Mouse (Mus musculus) midbrain, postnatal 0 days (tissue): ENCODE measurements at regions not wholly inside any gene's neighbourhood (a gene's known extent, or its start where the extent isn't known, plus 50 kb on each side); places are given as distances from the start of the nearest gene placed in this dataset.

Experiments
- ATAC-seq: fragments of 200-750 bp; cut with Nextera tagmentation; 2 replicates; pipeline ENCODE4 v1.8.0; 2017; ENCODE audit warnings: moderate number of reproducible peaks, mild to moderate bottlenecking, moderate TSS enrichment, moderate library complexity; ENCODE audit not compliant: low FRiP score
- DNase-seq: peaks from one replicate; pipeline ENCODE4 v3.0.0-alpha.2; 2015; ENCODE audit warnings: low spot score
- H3K27ac ChIP-seq: fragments of 300-500 bp; sonication (generic); 2 replicates; pipeline ENCODE4 v1.5.1; 2014; ENCODE audit warnings: low read depth, mild to moderate bottlenecking, low read length, mixed read lengths
- H3K27me3 ChIP-seq: fragments of 300-500 bp; sonication (generic); 2 replicates; pipeline ENCODE4 v1.6.1; 2014; ENCODE audit warnings: low read length, control low read depth, mixed read lengths; ENCODE audit not compliant: insufficient read depth
- H3K36me3 ChIP-seq: fragments of 300-500 bp; sonication (generic); 2 replicates; pipeline ENCODE4 v1.6.1; 2014; ENCODE audit warnings: low read length, control low read depth, mixed read lengths; ENCODE audit not compliant: insufficient read depth
- H3K4me1 ChIP-seq: fragments of 300-500 bp; sonication (generic); 2 replicates; pipeline ENCODE4 v1.6.1; 2014; ENCODE audit warnings: mild to moderate bottlenecking, control low read depth, antibody characterized with exemption, low read length, mixed read lengths; ENCODE audit not compliant: insufficient read depth
- H3K4me2 ChIP-seq: fragments of 300-500 bp; sonication (generic); 2 replicates; pipeline ENCODE4 v1.6.1; 2014; ENCODE audit warnings: low read depth, mild to moderate bottlenecking, low read length, mixed read lengths; ENCODE audit not compliant: poor library complexity, severe bottlenecking
- H3K4me3 ChIP-seq: fragments of 300-500 bp; sonication (generic); 2 replicates; pipeline ENCODE4 v1.5.1; 2014; ENCODE audit warnings: low read depth, mild to moderate bottlenecking, low read length, moderate library complexity
- H3K9ac ChIP-seq: fragments of 300-500 bp; sonication (generic); replicated peaks from 2 replicates; pipeline ENCODE4 v1.6.1; 2014; ENCODE audit warnings: mild to moderate bottlenecking, low read length, moderate library complexity, mixed read lengths; ENCODE audit not compliant: poor library complexity, severe bottlenecking
- H3K9me3 ChIP-seq: fragments of 300-500 bp; sonication (generic); 2 replicates; pipeline ENCODE4 v1.6.1; 2016; ENCODE audit warnings: low read length, control low read depth
- CTCF ChIP-seq: IDR thresholded peaks from 2 replicates; pipeline ENCODE4 v1.5.1; 2016; ENCODE audit warnings: antibody characterized with exemption, mild to moderate bottlenecking
- WGBS: fragments of 180-500 bp; shearing (Covaris S2); extraction: QIAGEN DNeasy Blood & Tissue Kit; methylation state at CpG from one replicate; pipeline ENCODE4 v1.1.7; 2014; 5-methylcytosine and 5-hydroxymethylcytosine counted together

- DNase-seq: no peak
- H3K4me2 ChIP-seq: no peak overlapping the region
- H3K27me3 ChIP-seq: no peaks in the 10 kb centered on the region
- TF ChIP-seq CTCF: no peak
- ATAC-seq: no peak
- H3K9ac ChIP-seq: no peak overlapping the region
- H3K4me1 ChIP-seq: peaks cover 3% of the 10 kb centered on the region; the same call in 1 of the 2 replicates
- no peaks in the 10 kb centered on the region for H3K36me3 ChIP-seq
- WGBS: 34% methylated on average over 8 of the region's 8 CpGs
- H3K9me3 ChIP-seq: no peaks in the 10 kb centered on the region
- H3K27ac ChIP-seq: no peak overlapping the region
- no peak overlapping the region for H3K4me3 ChIP-seq
Measured at GRCm38 (mm10) chr11:105523765-105524164, 66.0 kb upstream of the Tanc2 start.

DNA sequence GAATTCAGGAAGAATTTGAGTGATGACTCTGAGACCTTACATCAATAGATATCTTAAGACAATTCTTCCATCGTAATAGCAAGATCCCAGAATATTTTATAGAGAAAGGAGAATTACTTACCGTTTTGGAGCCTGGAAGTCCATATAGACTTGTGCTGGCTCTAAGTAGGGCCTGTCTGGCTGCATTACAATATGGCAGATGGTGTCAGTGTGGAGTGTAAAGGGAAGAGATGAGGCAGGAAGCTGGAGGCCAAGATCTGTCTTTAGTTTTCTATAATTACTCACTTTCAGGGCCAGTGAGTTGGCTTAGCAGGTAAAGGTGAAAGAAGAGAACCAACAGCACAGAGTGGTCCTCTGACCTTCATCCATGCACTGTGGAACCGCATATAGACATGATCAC, 63.9 kb upstream of the March10 start:
- WGBS: 90% methylated on average over 3 of the region's 3 CpGs

GRCm38 (mm10) chr11:105513275-105513674, 56.7 kb upstream of the March10 start:
- DNase-seq (no peak), ATAC-seq (no peak)
- Histone ChIP-seq H3K36me3 (no peaks in the 10 kb centered on the region), H3K27ac (no peak overlapping the region), H3K4me3 (no peak overlapping the region), H3K4me1 (0 out of 2 replicates have a peak, but pooled peaks cover 8% of the 10 kb centered on the region), H3K9ac (no peak overlapping the region), H3K9me3 (no peaks in the 10 kb centered on the region), H3K4me2 (no peak overlapping the region), H3K27me3 (no peaks in the 10 kb centered on the region)
- WGBS: 81% methylated on average over 10 of the region's 10 CpGs
- no peak for TF ChIP-seq CTCF

More for the DNA sequence above, 63.9 kb upstream of the March10 start:
- no peaks in the 10 kb centered on the region for H3K36me3 ChIP-seq
- H3K9ac ChIP-seq: no peak overlapping the region
- no peak overlapping the region for H3K4me3 ChIP-seq
- no peaks in the 10 kb centered on the region for H3K27me3 ChIP-seq
- DNase-seq (no peak), ATAC-seq (no peak)
- no peak overlapping the region for H3K4me2 ChIP-seq
- no peak for TF ChIP-seq CTCF
- H3K27ac ChIP-seq: no peak overlapping the region
- no peaks in the 10 kb centered on the region for H3K9me3 ChIP-seq
- H3K4me1 ChIP-seq: peaks cover 3% of the 10 kb centered on the region; the same call in 1 of the 2 replicates

GRCm38 (mm10) chr11:105510626-105511025, 54.1 kb upstream of the March10 start:
- H3K27ac ChIP-seq: no peak overlapping the region
- H3K9me3 ChIP-seq: no peaks in the 10 kb centered on the region
- peaks cover 27% of the 10 kb centered on the region for H3K4me1 ChIP-seq
- ATAC-seq (no peak), DNase-seq (no peak)
- no peak overlapping the region for H3K4me2 ChIP-seq
- H3K9ac ChIP-seq: no peak overlapping the region
- no peaks in the 10 kb centered on the region for H3K36me3 ChIP-seq
- H3K27me3 ChIP-seq: no peaks in the 10 kb centered on the region
- 84% methylated on average over 4 of the region's 4 CpGs for WGBS
- H3K4me3 ChIP-seq: no peak overlapping the region
- TF ChIP-seq CTCF: no peak

GRCm38 (mm10) chr11:105510056-105510455, 53.5 kb upstream of the March10 start:
- H3K9ac ChIP-seq: no peak overlapping the region
- H3K27ac ChIP-seq: no peak overlapping the region
- H3K27me3 ChIP-seq: no peaks in the 10 kb centered on the region
- no peaks in the 10 kb centered on the region for H3K9me3 ChIP-seq
- ATAC-seq (no peak), DNase-seq (no peak)
- TF ChIP-seq CTCF: no peak
- no peak overlapping the region for H3K4me3 ChIP-seq
- H3K36me3 ChIP-seq: no peaks in the 10 kb centered on the region
- WGBS: 66% methylated on average over 7 of the region's 7 CpGs
- no peak overlapping the region for H3K4me2 ChIP-seq
- peaks cover 27% of the 10 kb centered on the region for H3K4me1 ChIP-seq

- peak overlapping the region; percentile 75 for H3K27ac ChIP-seq
- DNase-seq: no peak
- TF ChIP-seq CTCF: no peak
- H3K9me3 ChIP-seq: no peaks in the 10 kb centered on the region
- H3K27me3 ChIP-seq: no peaks in the 10 kb centered on the region
- no peak overlapping the region for H3K9ac ChIP-seq
- peak; percentile 66; the same call in 1 of the 2 replicates for ATAC-seq
- WGBS: 47% methylated on average over 7 of the region's 7 CpGs
- H3K4me1 ChIP-seq: peaks cover 27% of the 10 kb centered on the region
- no peak overlapping the region for H3K4me2 ChIP-seq
- H3K4me3 ChIP-seq: no peak overlapping the region
- H3K36me3 ChIP-seq: no peaks in the 10 kb centered on the region
Measured at GRCm38 (mm10) chr11:105508660-105509038, 52.1 kb upstream of the March10 start.
